In genomic region chr9:64566376-64566775, GRCm38 (mm10) we compare ENCODE assay signal across 21 mouse cellular contexts.
DNase-seq lines count a peak whose midpoint lies in the region; ATAC-seq and TF ChIP-seq lines count a peak whose summit lies in the region.
"Had no signal": no experiment of that assay in that cellular context is flagged by ENCODE, and none has a peak within 500 bp of the region (broad histone marks: within the 10 kb centered on the region; RNA-seq: fewer than 3 reads in every experiment).

No protein-coding gene starts in this region.

- no peak overlapping the region for H3K4me2 ChIP-seq in hindbrain, embryonic 13.5 days
- H3K4me2 ChIP-seq: embryonic facial prominence, embryonic 13.5 days; hindbrain, embryonic 12.5 days; limb, embryonic 13.5 days; neural tube, embryonic 13.5 days had no signal

- no peak overlapping the region for H3K4me3 ChIP-seq in hindbrain, embryonic 10.5 days
- no peak overlapping the region for H3K4me3 ChIP-seq in hindbrain, embryonic 13.5 days
- peak overlapping the region; percentile 45 for H3K4me3 ChIP-seq in erythroblast, embryonic 14.5 days (replicated peaks)
- no peak overlapping the region for H3K4me3 ChIP-seq in liver, adult 2 months (ENCODE audit: insufficient read depth, low read depth, low read length)
- H3K4me3 ChIP-seq: embryonic facial prominence, embryonic 13.5 days; gastrocnemius, adult 2 months; heart, adult 2 months; hindbrain, embryonic 12.5 days; layer of hippocampus, adult 2 months; limb, embryonic 13.5 days; neural tube, embryonic 13.5 days had no signal

- TF ChIP-seq POLR2A in liver, adult 2 months (IDR thresholded peaks at IDR 0.05; ENCODE audit: extremely low read depth, insufficient read depth, low read length), result no peak

- no peaks in the 10 kb centered on the region for H3K79me2 ChIP-seq in liver, adult 2 months (ENCODE audit: control insufficient read depth, insufficient read depth, low read length)

- peaks cover 13% of the 10 kb centered on the region for H3K4me1 ChIP-seq in hindbrain, embryonic 10.5 days (replicated peaks)
- peaks cover 20% of the 10 kb centered on the region for H3K4me1 ChIP-seq in hindbrain, embryonic 13.5 days (replicated peaks)
- peaks cover 73% of the 10 kb centered on the region for H3K4me1 ChIP-seq in erythroblast, embryonic 14.5 days (ENCODE audit: control insufficient read depth)
- peaks cover 8% of the 10 kb centered on the region for H3K4me1 ChIP-seq in liver, adult 2 months (ENCODE audit: control insufficient read depth, insufficient read depth, low read length)

- no peak for ATAC-seq in hindbrain, embryonic 13.5 days (ENCODE audit: low FRiP score)
- 0 out of 2 replicates have a peak, but pooled peaks have one; percentile 2 for ATAC-seq in megakaryocyte progenitor cell, adult 5-6 weeks (replicated peaks; ENCODE audit: poor library complexity)
- no peak for ATAC-seq in megakaryocyte, adult 5-6 weeks (ENCODE audit: poor library complexity, severe bottlenecking)
- ATAC-seq: forebrain, embryonic 14.5 days; lung, postnatal 0 days had no signal

- WGBS in hindbrain, embryonic 10.5 days, result 77% methylated on average over 2 of the region's 2 CpGs
- WGBS in hindbrain, embryonic 13.5 days, result 65% methylated on average over 2 of the region's 2 CpGs
- 57% methylated on average over 2 of the region's 2 CpGs for WGBS in liver, adult 2 months

- peak overlapping the region; percentile 59 for H3K27ac ChIP-seq in hindbrain, embryonic 10.5 days
- no peak overlapping the region for H3K27ac ChIP-seq in hindbrain, embryonic 13.5 days
- no peak overlapping the region for H3K27ac ChIP-seq in liver, adult 2 months (replicated peaks; ENCODE audit: insufficient read depth, low read depth, low read length)
- H3K27ac ChIP-seq: embryonic facial prominence, embryonic 13.5 days; gastrocnemius, adult 2 months; heart, adult 2 months; hindbrain, embryonic 12.5 days; layer of hippocampus, adult 2 months; limb, embryonic 13.5 days; neural tube, embryonic 13.5 days had no signal

- TF ChIP-seq CTCF in liver, adult 2 months (IDR thresholded peaks at IDR 0.05; ENCODE audit: low read depth, low read length), result no peak

- 0 out of 2 replicates have a peak, but pooled peaks cover 6% of the 10 kb centered on the region for H3K9me3 ChIP-seq in hindbrain, embryonic 10.5 days
- no peaks in the 10 kb centered on the region for H3K9me3 ChIP-seq in hindbrain, embryonic 13.5 days
- peaks cover 14% of the 10 kb centered on the region for H3K9me3 ChIP-seq in erythroblast, embryonic 14.5 days (ENCODE audit: control insufficient read depth, low read length)
- H3K9me3 ChIP-seq: neural tube, embryonic 13.5 days had no signal

- 0 out of 2 replicates have a peak, but pooled peaks cover 4% of the 10 kb centered on the region for H3K27me3 ChIP-seq in hindbrain, embryonic 10.5 days (ENCODE audit: insufficient read depth, poor library complexity, severe bottlenecking)
- no peaks in the 10 kb centered on the region for H3K27me3 ChIP-seq in hindbrain, embryonic 13.5 days
- no peaks in the 10 kb centered on the region for H3K27me3 ChIP-seq in erythroblast, embryonic 14.5 days (ENCODE audit: control insufficient read depth)
- no peaks in the 10 kb centered on the region for H3K27me3 ChIP-seq in liver, adult 2 months (ENCODE audit: control insufficient read depth, insufficient read depth, low read length)
- H3K27me3 ChIP-seq: CH12.LX; embryonic facial prominence, embryonic 13.5 days; hindbrain, embryonic 12.5 days; neural tube, embryonic 13.5 days had no signal

- DNase-seq in hindbrain, embryonic 10.5 days (ENCODE audit: low spot score), result no peak
- DNase-seq in liver, adult 2 months (ENCODE audit: extremely low read depth, low read depth, low spot score), result peak; percentile 28
- DNase-seq in embryo, embryonic 11 days, result no peak
- no peak for DNase-seq in layer of hippocampus, postnatal 36 days
- DNase-seq: adrenal gland, adult 8-10 months; cerebellum, adult 8-10 months; gastrocnemius, adult 2 months; heart, adult 2 months; right cerebral cortex, postnatal 14 days had no signal

- no peak overlapping the region for H3K9ac ChIP-seq in hindbrain, embryonic 13.5 days
- no peak overlapping the region for H3K9ac ChIP-seq in liver, adult 2 months (ENCODE audit: low read depth, low read length)
- H3K9ac ChIP-seq: embryonic facial prominence, embryonic 13.5 days; hindbrain, embryonic 12.5 days; limb, embryonic 13.5 days; neural tube, embryonic 13.5 days had no signal

- H3K36me3 ChIP-seq in hindbrain, embryonic 10.5 days, result no peaks in the 10 kb centered on the region
- H3K36me3 ChIP-seq in hindbrain, embryonic 13.5 days, result no peaks in the 10 kb centered on the region
- H3K36me3 ChIP-seq in erythroblast, embryonic 14.5 days (ENCODE audit: control insufficient read depth), result peaks cover 13% of the 10 kb centered on the region
- no peaks in the 10 kb centered on the region for H3K36me3 ChIP-seq in liver, adult 2 months (ENCODE audit: control insufficient read depth, insufficient read depth, low read length)
- H3K36me3 ChIP-seq: embryonic facial prominence, embryonic 13.5 days; hindbrain, embryonic 12.5 days; limb, embryonic 13.5 days; neural tube, embryonic 13.5 days had no signal
